Mouse (Mus musculus) intestine, postnatal 0 days (tissue): Measurements from ENCODE around the gene Bmf. TPM values are rescaled to one million over a fixed set of nuclear protein-coding genes. Genes with fewer than 3 reads are reported as not detected.

Experiments
- ATAC-seq: fragments of 200-750 bp; cut with Nextera tagmentation; 2 replicates; pipeline ENCODE4 v1.8.0; 2017; ENCODE audit warnings: mild to moderate bottlenecking, moderate TSS enrichment, moderate library complexity
- H3K27ac ChIP-seq: fragments of 300-500 bp; sonication (generic); 2 replicates; pipeline ENCODE4 v1.5.1; 2014; ENCODE audit warnings: mild to moderate bottlenecking, low read depth, low read length, moderate library complexity
- H3K27me3 ChIP-seq: fragments of 300-500 bp; sonication (generic); replicated peaks from 2 replicates; pipeline ENCODE4 v1.6.1; 2014; ENCODE audit warnings: low read length, mixed read lengths; ENCODE audit not compliant: control insufficient read depth, insufficient read depth
- H3K36me3 ChIP-seq: fragments of 300-500 bp; sonication (generic); 2 replicates; pipeline ENCODE4 v1.6.1; 2014; ENCODE audit warnings: mild to moderate bottlenecking, moderate library complexity; ENCODE audit not compliant: control insufficient read depth, insufficient read depth
- H3K4me1 ChIP-seq: fragments of 300-500 bp; sonication (generic); replicated peaks from 2 replicates; pipeline ENCODE4 v1.6.1; 2014; ENCODE audit warnings: antibody characterized with exemption, low read length, mixed read lengths; ENCODE audit not compliant: control insufficient read depth, insufficient read depth
- H3K4me2 ChIP-seq: fragments of 300-500 bp; sonication (generic); replicated peaks from 2 replicates; pipeline ENCODE4 v1.6.1; 2014; ENCODE audit warnings: low read depth, mild to moderate bottlenecking, moderate library complexity
- H3K4me3 ChIP-seq: fragments of 300-500 bp; sonication (generic); 2 replicates; pipeline ENCODE4 v1.5.1; 2014; ENCODE audit warnings: low read depth, low read length
- H3K9ac ChIP-seq: fragments of 300-500 bp; sonication (generic); 2 replicates; pipeline ENCODE4 v1.6.1; 2014; ENCODE audit warnings: mild to moderate bottlenecking, low read depth, low read length
- H3K9me3 ChIP-seq: fragments of 300-500 bp; sonication (generic); 2 replicates; pipeline ENCODE4 v1.6.1; 2016; ENCODE audit warnings: mixed run types; ENCODE audit not compliant: control insufficient read depth
- CTCF ChIP-seq: sonication (generic); IDR thresholded peaks from 2 replicates; pipeline ENCODE4 v1.5.1; 2016; ENCODE audit warnings: low read depth, mild to moderate bottlenecking, control low read depth, antibody characterized with exemption, moderate library complexity
- WGBS: fragments of 180-500 bp; shearing (Covaris S2); extraction: QIAGEN DNeasy Blood & Tissue Kit; methylation state at CpG from one replicate; pipeline ENCODE4 v1.1.7; 2014; 5-methylcytosine and 5-hydroxymethylcytosine counted together
- polyA plus RNA-seq: library from polyadenylated mRNA; unstranded; fragments of >200 nt; fragmentation: Nextera tagmentation; extraction: Ambion mirVana; gene quantifications from 2 replicates; pipeline ENCODE4 v1.2.1, GENCODE M21; 2015

The Bmf gene
- polyA plus RNA-seq, 1 experiment from 2014 or later, result 1.4 TPM

- no peak overlapping the region for H3K27ac ChIP-seq
- ATAC-seq, result no peak
- WGBS, result 74% methylated on average over 9 of the region's 9 CpGs
Measured at GRCm38 (mm10) chr2:118495024-118495423, 54.5 kb downstream of the Bmf start.

GRCm38 (mm10) chr2:118491741-118492395 is 57.6 kb downstream of the Bmf start:
- no peak for ATAC-seq
- WGBS, result 84% methylated on average over 4 of the region's 4 CpGs
- no peak for TF ChIP-seq CTCF
- no peak overlapping the region for H3K27ac ChIP-seq
- H3K4me3 ChIP-seq, result no peak overlapping the region
- no peak overlapping the region for H3K4me2 ChIP-seq
- H3K27me3 ChIP-seq, result no peaks in the 10 kb centered on the region
- peaks cover 6% of the 10 kb centered on the region for H3K4me1 ChIP-seq
- no peak overlapping the region for H3K9ac ChIP-seq
- no peaks in the 10 kb centered on the region for H3K36me3 ChIP-seq
- no peaks in the 10 kb centered on the region for H3K9me3 ChIP-seq

More at GRCm38 (mm10) chr2:118495024-118495423, 54.5 kb downstream of the Bmf start:
- Histone ChIP-seq H3K4me1 (peaks cover 6% of the 10 kb centered on the region), H3K4me3 (no peak overlapping the region), H3K9me3 (no peaks in the 10 kb centered on the region), H3K36me3 (no peaks in the 10 kb centered on the region), H3K9ac (no peak overlapping the region), H3K4me2 (no peak overlapping the region), H3K27me3 (no peaks in the 10 kb centered on the region)
- no peak for TF ChIP-seq CTCF

- H3K36me3 ChIP-seq, result no peaks in the 10 kb centered on the region
- peaks cover 6% of the 10 kb centered on the region for H3K4me1 ChIP-seq
- TF ChIP-seq CTCF, result no peak
- WGBS, result 47% methylated on average over 4 of the region's 5 CpGs
- no peak overlapping the region for H3K4me3 ChIP-seq
- H3K27me3 ChIP-seq, result no peaks in the 10 kb centered on the region
- H3K27ac ChIP-seq, result no peak overlapping the region
- H3K9ac ChIP-seq, result no peak overlapping the region
- ATAC-seq, result no peak
- H3K4me2 ChIP-seq, result no peak overlapping the region
- no peaks in the 10 kb centered on the region for H3K9me3 ChIP-seq
Measured at GRCm38 (mm10) chr2:118491281-118491731, 58.2 kb downstream of the Bmf start.

- peak; percentile 79 for ATAC-seq
- no peak for TF ChIP-seq CTCF
- WGBS, result 19% methylated on average over 12 of the region's 12 CpGs
- Histone ChIP-seq H3K27me3 (no peaks in the 10 kb centered on the region), H3K9ac (no peak overlapping the region), H3K4me1 (peaks cover 6% of the 10 kb centered on the region), H3K4me2 (peak overlapping the region; percentile 45), H3K27ac (peak overlapping the region; percentile 50), H3K36me3 (no peaks in the 10 kb centered on the region), H3K9me3 (no peaks in the 10 kb centered on the region), H3K4me3 (no peak overlapping the region)
Measured at GRCm38 (mm10) chr2:118490241-118491091, 59.0 kb downstream of the Bmf start.

- TF ChIP-seq CTCF, result peak; percentile 64
- Histone ChIP-seq H3K27me3 (no peaks in the 10 kb centered on the region), H3K4me2 (no peak overlapping the region), H3K4me1 (peaks cover 6% of the 10 kb centered on the region), H3K4me3 (no peak overlapping the region), H3K27ac (no peak overlapping the region), H3K9me3 (no peaks in the 10 kb centered on the region), H3K36me3 (no peaks in the 10 kb centered on the region), H3K9ac (no peak overlapping the region)
- no peak for ATAC-seq
- 82% methylated on average over 3 of the region's 3 CpGs for WGBS
Measured at GRCm38 (mm10) chr2:118487806-118488205, 61.7 kb downstream of the Bmf start.

- Histone ChIP-seq H3K27me3 (no peaks in the 10 kb centered on the region), H3K4me3 (no peak overlapping the region), H3K9me3 (no peaks in the 10 kb centered on the region), H3K9ac (no peak overlapping the region), H3K36me3 (no peaks in the 10 kb centered on the region), H3K4me2 (peak overlapping the region; percentile 30; the same call in 1 of the 2 replicates), H3K4me1 (peaks cover 6% of the 10 kb centered on the region), H3K27ac (no peak overlapping the region)
- peak; percentile 100 for TF ChIP-seq CTCF
- ATAC-seq, result peak; percentile 39; the same call in 1 of the 2 replicates
- 15% methylated on average over 12 of the region's 12 CpGs for WGBS
Measured at GRCm38 (mm10) chr2:118486933-118487332, 62.6 kb downstream of the Bmf start.
